Mouse (Mus musculus): ENCODE measurements around the gene Crhr2. TPM values are rescaled to one million over a fixed set of nuclear protein-coding genes. Genes with fewer than 3 reads are reported as not detected.

The Crhr2 gene
- polyA plus RNA-seq, 1 experiment from 2014 or later = 10.2 TPM

DNA sequence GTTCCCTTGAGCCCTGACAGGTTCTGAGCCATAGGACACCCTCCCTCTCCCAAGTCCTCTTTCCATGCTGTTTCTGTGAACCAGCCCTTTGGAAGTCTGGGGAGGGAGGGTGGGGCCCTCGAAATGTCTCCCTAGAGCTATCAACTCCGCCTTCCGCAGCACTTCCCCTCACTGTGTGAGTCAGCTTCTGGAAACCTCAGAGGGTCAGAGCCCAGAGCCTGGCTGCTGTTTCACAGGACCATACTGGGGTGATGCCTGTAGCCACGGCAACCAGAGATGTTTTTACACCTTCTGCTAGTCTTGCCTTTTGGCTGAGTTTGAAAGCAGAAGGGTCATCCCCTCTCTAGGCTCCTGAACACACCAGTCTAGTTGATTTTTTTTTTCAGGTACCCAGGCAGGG lies 9.8 kb downstream of the Crhr2 start:
- H3K9ac ChIP-seq = no peak overlapping the region
- H3K27me3 ChIP-seq = peaks cover 37% of the 10 kb centered on the region
- H3K4me3 ChIP-seq = no peak overlapping the region
- WGBS = 32% methylated on average over 4 of the region's 4 CpGs
- H3K27ac ChIP-seq = no peak overlapping the region
- H3K4me1 ChIP-seq (replicated peaks) = peaks cover 2% of the 10 kb centered on the region; the same call in 1 of the 2 replicates
- no peak for ATAC-seq (replicated peaks; ENCODE audit: insufficient number of reproducible peaks, insufficient read depth, low FRiP score, low read depth)
- H3K4me2 ChIP-seq = no peak overlapping the region
- H3K9me3 ChIP-seq (replicated peaks) = no peaks in the 10 kb centered on the region
- H3K36me3 ChIP-seq = no peaks in the 10 kb centered on the region

DNA sequence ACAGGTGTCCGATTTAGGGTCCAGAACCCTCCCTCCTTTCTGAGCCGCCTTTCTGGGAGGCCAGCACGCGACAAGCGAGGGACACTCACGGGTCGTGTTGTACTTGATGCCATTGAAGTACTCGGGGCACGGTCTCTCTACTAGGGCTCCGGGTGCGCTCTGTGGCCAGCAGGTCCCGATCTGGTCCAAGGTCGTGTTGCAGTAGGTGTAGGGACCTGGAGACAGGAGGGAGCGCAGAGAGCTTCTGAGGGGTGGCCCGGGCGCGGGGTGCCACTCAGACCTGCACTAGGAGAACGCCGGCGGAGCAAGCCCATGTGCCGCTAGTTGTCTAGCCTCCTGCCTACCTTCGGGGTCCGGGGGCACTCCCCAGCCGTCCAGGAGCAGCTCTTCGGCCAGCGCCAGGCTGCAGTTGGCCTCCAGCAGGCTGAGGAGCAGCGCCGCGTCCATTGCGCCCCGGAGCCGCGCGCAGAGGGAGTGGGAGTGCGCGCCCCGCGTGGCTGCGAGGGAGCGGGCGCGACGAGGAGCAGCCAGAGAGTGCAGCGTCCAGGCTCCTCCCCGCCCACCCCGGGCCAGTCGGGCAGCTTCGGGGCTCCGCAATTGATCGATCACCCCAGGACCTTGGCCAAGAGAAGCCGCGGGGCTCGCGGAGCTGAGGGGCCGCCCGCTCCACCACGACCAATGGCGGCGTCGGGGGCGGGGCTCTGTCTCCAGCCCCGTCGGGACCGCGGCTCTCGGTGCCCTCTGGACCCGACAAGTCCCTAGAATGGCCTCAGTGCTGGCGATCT lies 15.3 kb downstream of the Crhr2 start:
- Histone ChIP-seq H3K9me3 (replicated peaks) (no peaks in the 10 kb centered on the region), H3K4me2 (peak overlapping the region; percentile 83), H3K27ac (no peak overlapping the region), H3K4me3 (peak overlapping the region; percentile 53), H3K27me3 (peaks cover 79% of the 10 kb centered on the region), H3K36me3 (no peaks in the 10 kb centered on the region), H3K9ac (peak overlapping the region; percentile 44), H3K4me1 (replicated peaks) (peaks cover 9% of the 10 kb centered on the region)
- ATAC-seq (replicated peaks; ENCODE audit: insufficient number of reproducible peaks, insufficient read depth, low FRiP score, low read depth) = peak; percentile 31; the same call in 1 of the 2 replicates
- WGBS = 1% methylated on average over 66 of the region's 68 CpGs

DNA sequence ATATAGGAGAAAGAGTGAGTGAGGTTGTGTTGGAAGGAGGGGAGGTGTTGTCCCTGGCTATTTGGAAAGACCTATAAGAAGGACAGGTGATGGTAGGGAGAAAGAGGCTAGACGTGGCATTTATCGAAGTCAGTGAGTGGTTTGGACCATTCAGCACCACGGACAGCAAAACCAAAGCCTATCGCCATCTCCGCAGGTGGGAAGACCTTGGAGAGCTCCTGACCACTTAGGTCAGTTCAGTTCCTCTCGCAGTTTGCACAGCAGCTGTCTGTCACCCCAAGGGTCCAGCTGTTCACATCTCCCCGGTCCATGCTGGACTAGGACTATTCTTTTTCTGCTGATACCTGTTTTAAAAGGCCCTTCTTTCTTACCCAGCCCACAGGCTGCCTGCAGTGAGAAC lies 24.5 kb downstream of the Crhr2 start:
- no peak overlapping the region for H3K27ac ChIP-seq
- no peak overlapping the region for H3K4me2 ChIP-seq
- 13% methylated on average over 7 of the region's 7 CpGs for WGBS

DNA sequence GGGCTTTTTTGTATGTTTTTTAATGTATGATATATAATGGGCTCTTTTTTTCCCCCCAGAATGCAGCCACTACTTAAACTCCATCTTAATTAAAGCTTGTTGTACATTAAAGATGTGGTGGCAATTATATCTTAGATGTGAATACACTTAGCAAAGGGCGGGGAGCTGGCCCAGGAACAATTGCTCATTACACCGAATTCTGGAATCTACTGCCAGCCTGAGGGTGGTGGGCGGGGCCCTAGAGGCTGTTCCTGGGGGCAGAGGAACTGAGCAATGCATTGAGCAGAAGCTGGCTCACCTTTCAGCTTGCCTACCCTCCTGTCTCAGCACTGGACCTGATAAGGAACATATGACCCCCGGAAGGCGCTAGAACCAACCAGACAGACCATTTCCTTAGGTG lies 34.2 kb downstream of the Crhr2 start:
- Histone ChIP-seq H3K27ac (no peak overlapping the region), H3K9ac (no peak overlapping the region), H3K27me3 (no peaks in the 10 kb centered on the region), H3K36me3 (no peaks in the 10 kb centered on the region), H3K4me3 (no peak overlapping the region), H3K4me2 (no peak overlapping the region), H3K4me1 (replicated peaks) (peaks cover 12% of the 10 kb centered on the region), H3K9me3 (replicated peaks) (no peaks in the 10 kb centered on the region)
- 70% methylated on average over 5 of the region's 5 CpGs for whole genome bisulfite sequencing
- ATAC-seq (replicated peaks; ENCODE audit: insufficient number of reproducible peaks, insufficient read depth, low FRiP score, low read depth) = no peak

More for the DNA sequence above, 24.5 kb downstream of the Crhr2 start:
- no peaks in the 10 kb centered on the region for H3K9me3 ChIP-seq (replicated peaks)
- no peaks in the 10 kb centered on the region for H3K4me1 ChIP-seq (replicated peaks)
- no peak for ATAC-seq (replicated peaks; ENCODE audit: insufficient number of reproducible peaks, insufficient read depth, low FRiP score, low read depth)
- H3K36me3 ChIP-seq = no peaks in the 10 kb centered on the region
- no peak overlapping the region for H3K9ac ChIP-seq
- H3K27me3 ChIP-seq = peaks cover 22% of the 10 kb centered on the region
- no peak overlapping the region for H3K4me3 ChIP-seq

DNA sequence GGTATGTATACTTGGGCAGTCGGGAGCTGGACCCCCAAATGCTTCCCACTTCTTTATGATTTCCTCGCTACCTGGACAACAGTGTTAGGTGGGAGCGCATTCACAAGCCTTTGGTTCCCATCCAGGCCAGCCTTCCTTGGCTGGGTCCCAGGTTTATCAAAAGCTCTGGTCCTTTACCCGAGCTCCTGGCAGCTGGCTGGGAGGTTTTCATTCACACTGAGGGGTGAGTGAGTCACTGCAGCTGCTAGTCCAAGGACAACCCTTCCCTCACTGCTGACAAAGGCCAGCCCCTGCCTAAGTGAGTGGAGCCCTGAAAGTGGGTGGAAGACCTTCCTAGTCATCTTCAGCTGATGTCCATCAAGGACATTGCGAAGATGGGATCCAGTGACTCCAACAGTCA lies 34.8 kb downstream of the Crhr2 start:
- H3K36me3 ChIP-seq = no peaks in the 10 kb centered on the region
- H3K9ac ChIP-seq = no peak overlapping the region
- ATAC-seq (replicated peaks; ENCODE audit: insufficient number of reproducible peaks, insufficient read depth, low FRiP score, low read depth) = no peak
- no peaks in the 10 kb centered on the region for H3K9me3 ChIP-seq (replicated peaks)
- H3K27me3 ChIP-seq = no peaks in the 10 kb centered on the region
- no peak overlapping the region for H3K4me3 ChIP-seq
- 40% methylated on average over 5 of the region's 5 CpGs for WGBS
- H3K4me1 ChIP-seq (replicated peaks) = peaks cover 12% of the 10 kb centered on the region
- no peak overlapping the region for H3K27ac ChIP-seq
- H3K4me2 ChIP-seq = no peak overlapping the region

DNA sequence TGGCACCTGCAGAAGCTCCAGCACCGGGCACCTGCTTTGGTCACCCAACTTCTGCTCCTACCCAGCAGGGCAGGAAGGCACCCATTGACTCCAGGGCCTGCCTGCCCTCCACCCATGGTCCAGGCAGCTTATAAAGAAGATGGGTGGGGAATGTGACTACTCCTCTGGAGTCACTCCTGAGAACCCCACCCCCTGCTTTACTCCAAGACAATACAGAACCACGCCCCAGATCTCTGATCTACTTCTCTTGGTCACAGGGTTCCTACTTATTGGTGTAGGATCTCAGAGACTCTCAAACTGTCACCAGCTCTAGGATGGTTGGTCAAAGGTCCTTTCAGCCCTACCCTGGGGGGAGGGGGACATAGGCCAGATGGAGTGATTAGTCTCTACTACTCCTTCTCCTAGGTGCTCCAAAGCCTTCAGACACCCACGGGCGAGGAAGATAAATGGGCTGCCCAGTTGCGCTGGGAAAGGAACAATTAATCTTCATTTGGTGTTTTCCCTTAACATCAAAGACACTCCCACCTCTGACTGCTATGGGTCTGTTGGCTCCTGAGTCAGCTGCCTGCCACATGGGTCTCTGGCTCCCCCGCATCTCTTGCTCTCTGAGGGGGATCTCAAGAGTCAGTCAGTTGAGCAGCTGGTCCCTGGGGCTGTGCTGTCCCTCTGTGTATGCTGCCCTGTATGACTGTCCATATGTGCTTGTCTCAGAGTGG lies 39.2 kb downstream of the Crhr2 start:
- no peaks in the 10 kb centered on the region for H3K9me3 ChIP-seq (replicated peaks)
- no peaks in the 10 kb centered on the region for H3K27me3 ChIP-seq
- no peak overlapping the region for H3K4me2 ChIP-seq
- H3K4me3 ChIP-seq = no peak overlapping the region
- no peak overlapping the region for H3K27ac ChIP-seq
- no peak overlapping the region for H3K9ac ChIP-seq
- no peak for ATAC-seq (replicated peaks; ENCODE audit: insufficient number of reproducible peaks, insufficient read depth, low FRiP score, low read depth)
- H3K36me3 ChIP-seq = no peaks in the 10 kb centered on the region
- H3K4me1 ChIP-seq (replicated peaks) = peaks cover 9% of the 10 kb centered on the region
- 68% methylated on average over 6 of the region's 6 CpGs for WGBS

DNA sequence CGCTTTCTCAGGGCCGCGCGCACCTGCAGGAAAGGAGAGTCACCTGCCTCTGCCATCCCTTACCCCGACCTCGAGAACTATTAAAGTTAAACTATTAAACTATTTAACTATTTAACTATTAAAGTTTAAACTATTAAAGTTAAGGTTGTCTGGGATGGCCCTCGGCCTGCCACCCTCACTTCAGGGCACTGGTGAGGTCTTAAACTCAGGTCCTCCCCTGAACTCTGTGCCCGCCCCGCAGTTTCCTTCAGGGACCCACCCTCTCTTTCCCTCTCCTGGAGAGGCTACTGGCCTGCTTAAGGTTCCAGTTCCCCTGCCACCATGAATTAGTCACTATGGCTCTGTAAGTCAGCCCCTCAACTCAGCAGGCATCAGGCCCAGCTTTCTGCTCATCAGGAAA lies 41.4 kb downstream of the Crhr2 start:
- no peaks in the 10 kb centered on the region for H3K4me1 ChIP-seq (replicated peaks)
- H3K9me3 ChIP-seq (replicated peaks) = no peaks in the 10 kb centered on the region
- H3K4me2 ChIP-seq = no peak overlapping the region
- no peak for ATAC-seq (replicated peaks; ENCODE audit: insufficient number of reproducible peaks, insufficient read depth, low FRiP score, low read depth)
- 97% methylated on average over 8 of the region's 9 CpGs for WGBS
- H3K27me3 ChIP-seq = no peaks in the 10 kb centered on the region
- no peak overlapping the region for H3K9ac ChIP-seq
- no peak overlapping the region for H3K27ac ChIP-seq
- H3K4me3 ChIP-seq = no peak overlapping the region
- no peaks in the 10 kb centered on the region for H3K36me3 ChIP-seq

DNA sequence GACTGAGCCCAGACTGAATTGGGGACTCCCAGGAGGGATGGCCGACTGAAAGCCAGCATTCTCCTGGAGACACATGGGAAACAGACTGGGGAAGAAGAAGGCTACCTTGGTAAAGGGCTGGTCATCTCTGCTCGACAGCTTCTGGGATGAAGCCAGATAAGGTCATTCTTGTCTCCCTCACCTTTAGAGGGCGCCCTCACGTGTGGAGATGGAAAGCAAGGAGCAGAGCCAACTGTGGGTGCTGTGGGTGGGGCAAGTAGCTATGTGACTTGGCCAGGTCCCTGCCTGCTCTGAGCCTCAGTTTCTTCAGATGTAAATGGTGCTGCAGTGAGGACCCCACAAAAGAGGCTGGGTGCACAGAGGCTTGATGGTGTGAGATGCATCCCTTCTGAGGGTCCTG lies 42.2 kb downstream of the Crhr2 start:
- Histone ChIP-seq H3K4me2 (no peak overlapping the region), H3K9ac (no peak overlapping the region), H3K4me3 (no peak overlapping the region), H3K4me1 (replicated peaks) (no peaks in the 10 kb centered on the region), H3K27ac (no peak overlapping the region), H3K9me3 (replicated peaks) (no peaks in the 10 kb centered on the region), H3K36me3 (no peaks in the 10 kb centered on the region), H3K27me3 (no peaks in the 10 kb centered on the region)
- WGBS = 41% methylated on average over 4 of the region's 4 CpGs
- no peak for ATAC-seq (replicated peaks; ENCODE audit: insufficient number of reproducible peaks, insufficient read depth, low FRiP score, low read depth)

DNA sequence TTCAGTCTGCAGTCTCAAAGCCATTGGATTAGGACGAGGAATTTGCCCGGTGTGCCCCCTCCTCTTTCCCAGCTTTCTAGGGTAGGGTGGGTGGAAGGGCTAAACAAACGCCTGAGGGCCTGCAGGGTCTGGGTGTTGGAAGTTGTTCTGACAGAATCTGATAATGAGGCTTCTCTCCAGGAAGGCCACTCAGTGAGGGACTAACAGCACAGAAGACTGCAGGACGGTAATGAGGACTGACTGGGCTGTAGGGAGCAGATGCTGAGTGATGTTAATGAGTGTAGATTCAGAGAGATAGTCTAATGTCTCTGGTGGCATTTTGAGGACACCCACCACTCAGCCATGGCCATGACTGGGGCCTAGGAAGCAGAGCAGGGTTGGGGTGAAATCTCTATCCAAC lies 45.5 kb downstream of the Crhr2 start:
- no peaks in the 10 kb centered on the region for H3K9me3 ChIP-seq (replicated peaks)
- no peak for ATAC-seq (replicated peaks; ENCODE audit: insufficient number of reproducible peaks, insufficient read depth, low FRiP score, low read depth)
- WGBS = 31% methylated on average over 4 of the region's 4 CpGs
- no peak overlapping the region for H3K4me3 ChIP-seq
- H3K9ac ChIP-seq = no peak overlapping the region
- no peaks in the 10 kb centered on the region for H3K27me3 ChIP-seq
- H3K4me1 ChIP-seq (replicated peaks) = no peaks in the 10 kb centered on the region
- no peak overlapping the region for H3K4me2 ChIP-seq
- no peaks in the 10 kb centered on the region for H3K36me3 ChIP-seq
- no peak overlapping the region for H3K27ac ChIP-seq

DNA sequence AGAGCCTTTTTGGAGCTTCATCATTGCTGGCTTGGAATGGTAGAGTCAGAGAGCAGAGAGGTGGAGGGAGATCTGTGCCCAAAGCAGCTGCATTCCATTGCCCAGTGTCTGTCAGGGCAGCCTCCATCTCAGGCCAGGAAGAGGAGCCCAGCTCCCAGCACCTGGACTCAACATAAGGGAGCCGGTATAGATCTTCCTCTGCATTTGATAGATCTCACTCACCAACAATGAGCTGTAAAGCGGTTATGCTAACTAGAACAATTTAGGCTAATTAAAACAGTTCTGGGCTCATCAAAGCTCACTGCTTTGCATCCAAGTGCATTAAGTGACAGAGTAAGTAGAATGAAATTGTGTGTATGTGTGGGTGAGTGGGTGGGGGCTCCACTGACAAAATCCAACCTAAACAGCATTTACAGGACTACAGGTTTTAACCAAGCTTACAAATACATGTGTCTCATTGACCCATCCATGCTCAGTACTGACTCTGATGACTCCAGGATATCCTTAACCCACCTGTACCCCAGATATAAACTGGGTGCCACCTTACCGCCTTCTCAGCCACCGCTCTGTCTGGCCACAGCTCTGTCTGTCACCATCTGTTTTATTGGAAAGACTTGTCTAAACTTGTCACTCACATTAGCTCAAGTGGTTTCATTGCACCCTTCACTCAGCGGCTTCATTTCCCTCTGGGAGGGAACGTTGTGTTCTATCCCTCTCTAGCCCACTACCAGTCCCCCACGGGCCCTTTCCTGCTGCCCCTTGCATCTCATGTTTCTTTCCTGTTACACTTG lies 50.4 kb downstream of the Crhr2 start:
- Histone ChIP-seq H3K27me3 (no peaks in the 10 kb centered on the region), H3K4me2 (no peak overlapping the region), H3K9me3 (replicated peaks) (no peaks in the 10 kb centered on the region), H3K27ac (no peak overlapping the region), H3K4me1 (replicated peaks) (no peaks in the 10 kb centered on the region), H3K9ac (no peak overlapping the region), H3K4me3 (no peak overlapping the region), H3K36me3 (peaks cover 30% of the 10 kb centered on the region)
- whole genome bisulfite sequencing = 58% methylated on average over 7 of the region's 7 CpGs
- ATAC-seq (replicated peaks; ENCODE audit: insufficient number of reproducible peaks, insufficient read depth, low FRiP score, low read depth) = no peak

DNA sequence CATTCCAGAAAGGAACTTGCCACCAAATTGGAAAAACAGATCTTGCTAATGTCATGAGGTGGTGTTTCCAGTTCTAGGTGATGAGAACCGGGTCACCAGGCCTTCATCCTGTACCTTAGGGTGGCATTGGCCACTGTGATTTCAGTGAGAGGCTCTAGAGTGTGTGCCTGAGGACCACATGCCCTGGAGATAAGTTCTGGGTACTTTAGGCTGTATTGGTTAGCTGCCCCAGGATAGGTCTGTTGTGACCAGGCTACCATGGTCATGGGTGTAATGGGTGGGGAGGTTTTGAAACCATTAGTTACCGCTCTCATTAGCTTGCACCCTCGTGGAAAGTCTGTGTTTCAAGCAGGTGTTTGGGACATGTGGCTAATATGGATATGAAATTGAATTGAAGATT lies 51.4 kb downstream of the Crhr2 start:
- no peak for ATAC-seq (replicated peaks; ENCODE audit: insufficient number of reproducible peaks, insufficient read depth, low FRiP score, low read depth)
- H3K9ac ChIP-seq = no peak overlapping the region
- H3K4me1 ChIP-seq (replicated peaks) = no peaks in the 10 kb centered on the region
- no peaks in the 10 kb centered on the region for H3K9me3 ChIP-seq (replicated peaks)
- no peak overlapping the region for H3K27ac ChIP-seq
- H3K27me3 ChIP-seq = no peaks in the 10 kb centered on the region
- peaks cover 41% of the 10 kb centered on the region for H3K36me3 ChIP-seq
- 92% methylated on average over 3 of the region's 3 CpGs for WGBS
- no peak overlapping the region for H3K4me3 ChIP-seq
- H3K4me2 ChIP-seq = no peak overlapping the region
